ENCODE assay signal across 8 mouse cellular contexts in the genomic region with DNA sequence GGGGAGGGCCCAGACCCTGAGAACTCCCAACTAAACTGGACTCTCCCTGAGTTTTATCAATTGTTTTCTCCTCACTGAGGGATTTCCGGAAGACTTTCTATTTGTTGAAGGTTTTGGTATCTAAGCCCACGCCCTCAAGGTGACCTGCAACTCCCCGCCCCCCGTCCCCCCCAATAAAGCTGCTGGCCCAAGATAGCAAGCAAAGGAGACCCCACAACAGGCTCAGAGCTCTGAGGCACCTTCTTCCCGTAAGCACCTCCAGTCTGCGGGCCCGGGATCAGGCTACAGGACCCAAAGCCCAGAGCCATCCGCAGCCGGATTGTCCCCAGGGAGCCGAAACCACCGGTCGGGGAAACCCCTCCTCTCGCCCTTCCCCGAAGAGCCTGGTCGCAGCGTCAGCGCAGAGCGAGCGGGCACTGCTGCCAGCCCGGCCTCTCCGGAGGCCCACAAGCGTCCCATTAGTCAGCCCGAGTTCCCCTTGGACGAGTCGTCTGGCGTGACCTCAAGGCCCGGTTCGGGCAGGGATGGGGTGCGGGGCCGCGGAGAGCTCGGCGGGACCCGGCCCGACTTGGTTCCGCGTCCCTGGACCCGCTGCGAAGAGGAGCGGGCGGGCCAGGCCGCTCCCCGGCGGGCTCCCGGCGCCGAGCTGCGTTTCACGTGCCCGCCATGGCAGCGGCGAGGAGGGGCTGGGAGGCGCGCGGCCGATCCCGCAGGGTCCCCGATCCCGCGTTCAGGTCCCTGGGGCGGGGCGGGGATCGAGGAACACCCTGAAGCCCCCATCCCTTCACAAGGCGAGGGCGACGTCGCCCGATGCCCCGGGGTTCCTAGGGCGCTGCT.
A peak's percentile ranks its signal among the peaks of the same experiment; 100 is the strongest.
DNase-seq lines count a peak whose midpoint lies in the region; ATAC-seq and TF ChIP-seq lines count a peak whose summit lies in the region.

No protein-coding gene starts in this region.

- TF ChIP-seq CTCF in left cerebral cortex, adult 2 months (IDR thresholded peaks at IDR 0.05): no peak
- TF ChIP-seq CTCF in midbrain, postnatal 0 days (IDR thresholded peaks at IDR 0.05): no peak

- TF ChIP-seq POLR2A in limb, embryonic 14.5 days (IDR thresholded peaks at IDR 0.05; ENCODE audit: borderline replicate concordance, extremely low read depth, insufficient read depth, insufficient read length): no peak

- DNase-seq in left cerebral cortex, adult 2 months (ENCODE audit: extremely low spot score in 1 of 2, low spot score in 2 of 2): peak; percentile 18 to 22
- no peak for DNase-seq in left cerebral cortex, adult 11 months (ENCODE audit: low spot score)
- peak; percentile 56 for DNase-seq in NIH3T3 (ENCODE audit: low read depth)
- DNase-seq in embryonic facial prominence, embryonic 14.5 days (ENCODE audit: low spot score): no peak
- peak; percentile 45 for DNase-seq in hindbrain, embryonic 10.5 days (ENCODE audit: low spot score)
- DNase-seq in limb, embryonic 14.5 days (ENCODE audit: low spot score): no peak
- DNase-seq in midbrain, postnatal 0 days (ENCODE audit: low spot score): no peak

- peak overlapping the region; percentile 55 for H3K4me3 ChIP-seq in left cerebral cortex, adult 2 months
- peak overlapping the region; percentile 48 for H3K4me3 ChIP-seq in embryonic facial prominence, embryonic 14.5 days (ENCODE audit: low read depth, low read length)
- H3K4me3 ChIP-seq in hindbrain, embryonic 10.5 days: peak overlapping the region; percentile 64
- peak overlapping the region; percentile 47 for H3K4me3 ChIP-seq in limb, embryonic 14.5 days (replicated peaks; ENCODE audit: low read length)
- H3K4me3 ChIP-seq in midbrain, postnatal 0 days (ENCODE audit: low read depth, low read length): peak overlapping the region; percentile 48

- H3K9me3 ChIP-seq in embryonic facial prominence, embryonic 14.5 days (ENCODE audit: control insufficient read depth, low read length): no peaks in the 10 kb centered on the region
- H3K9me3 ChIP-seq in hindbrain, embryonic 10.5 days: no peaks in the 10 kb centered on the region
- H3K9me3 ChIP-seq in limb, embryonic 14.5 days (ENCODE audit: control insufficient read depth, low read length): no peaks in the 10 kb centered on the region
- H3K9me3 ChIP-seq in midbrain, postnatal 0 days (ENCODE audit: low read length): no peaks in the 10 kb centered on the region

- peak overlapping the region; percentile 87 for H3K27ac ChIP-seq in left cerebral cortex, adult 2 months
- H3K27ac ChIP-seq in embryonic facial prominence, embryonic 14.5 days (replicated peaks; ENCODE audit: low read depth, low read length): no peak overlapping the region
- peak overlapping the region; percentile 90 for H3K27ac ChIP-seq in hindbrain, embryonic 10.5 days
- H3K27ac ChIP-seq in limb, embryonic 14.5 days (replicated peaks; ENCODE audit: low read depth, low read length): no peak overlapping the region
- peak overlapping the region; percentile 81; the same call in 1 of the 2 replicates for H3K27ac ChIP-seq in midbrain, postnatal 0 days (ENCODE audit: low read depth, low read length)

- ATAC-seq in embryonic facial prominence, embryonic 14.5 days (ENCODE audit: low read depth): no peak
- ATAC-seq in limb, embryonic 14.5 days (ENCODE audit: low FRiP score, low read depth): no peak
- ATAC-seq in midbrain, postnatal 0 days (ENCODE audit: low FRiP score): no peak
- no peak for ATAC-seq in monocyte, adult 5-6 weeks (replicated peaks; ENCODE audit: insufficient number of reproducible peaks, low FRiP score, low TSS enrichment, poor library complexity, severe bottlenecking)

- H3K4me2 ChIP-seq in embryonic facial prominence, embryonic 14.5 days (ENCODE audit: low read depth, low read length): peak overlapping the region; percentile 88
- H3K4me2 ChIP-seq in limb, embryonic 14.5 days (replicated peaks; ENCODE audit: low read depth, low read length, severe bottlenecking): peak overlapping the region; percentile 81
- H3K4me2 ChIP-seq in midbrain, postnatal 0 days (ENCODE audit: low read depth, low read length, poor library complexity, severe bottlenecking): peak overlapping the region; percentile 85

- H3K9ac ChIP-seq in embryonic facial prominence, embryonic 14.5 days (ENCODE audit: low read depth, low read length): peak overlapping the region; percentile 66
- H3K9ac ChIP-seq in limb, embryonic 14.5 days (ENCODE audit: low read depth, low read length, severe bottlenecking): peak overlapping the region; percentile 55
- H3K9ac ChIP-seq in midbrain, postnatal 0 days (replicated peaks; ENCODE audit: low read length, poor library complexity, severe bottlenecking): peak overlapping the region; percentile 67

- intact Hi-C loops in left cerebral cortex, adult 2 months (cut with DNase I): no loop called here

- peaks cover 93% of the 10 kb centered on the region for H3K27me3 ChIP-seq in embryonic facial prominence, embryonic 14.5 days (replicated peaks; ENCODE audit: control insufficient read depth, insufficient read depth, low read length)
- H3K27me3 ChIP-seq in hindbrain, embryonic 10.5 days (ENCODE audit: insufficient read depth, poor library complexity, severe bottlenecking): peaks cover 100% of the 10 kb centered on the region
- H3K27me3 ChIP-seq in limb, embryonic 14.5 days (ENCODE audit: control insufficient read depth, insufficient read depth, low read length): peaks cover 45% of the 10 kb centered on the region
- H3K27me3 ChIP-seq in midbrain, postnatal 0 days (ENCODE audit: insufficient read depth, low read length): peaks cover 10% of the 10 kb centered on the region; the same call in 1 of the 2 replicates

- H3K4me1 ChIP-seq in embryonic facial prominence, embryonic 14.5 days (ENCODE audit: control insufficient read depth, insufficient read depth, low read length): peaks cover 10% of the 10 kb centered on the region; the same call in 1 of the 2 replicates
- peaks cover 86% of the 10 kb centered on the region for H3K4me1 ChIP-seq in hindbrain, embryonic 10.5 days (replicated peaks)
- H3K4me1 ChIP-seq in limb, embryonic 14.5 days (ENCODE audit: control insufficient read depth, insufficient read depth, low read length): peaks cover 23% of the 10 kb centered on the region
- no peaks in the 10 kb centered on the region for H3K4me1 ChIP-seq in midbrain, postnatal 0 days (ENCODE audit: insufficient read depth, low read length)

- no peaks in the 10 kb centered on the region for H3K36me3 ChIP-seq in embryonic facial prominence, embryonic 14.5 days (ENCODE audit: control insufficient read depth, insufficient read depth, low read length)
- no peaks in the 10 kb centered on the region for H3K36me3 ChIP-seq in hindbrain, embryonic 10.5 days
- no peaks in the 10 kb centered on the region for H3K36me3 ChIP-seq in limb, embryonic 14.5 days (ENCODE audit: control insufficient read depth, insufficient read depth, low read length)
- no peaks in the 10 kb centered on the region for H3K36me3 ChIP-seq in midbrain, postnatal 0 days (ENCODE audit: insufficient read depth, low read length)

- WGBS in embryonic facial prominence, embryonic 14.5 days: 5% methylated on average over 19 of the region's 70 CpGs
- 2% methylated on average over 67 of the region's 70 CpGs for WGBS in hindbrain, embryonic 10.5 days
- WGBS in limb, embryonic 14.5 days: 5% methylated on average over 33 of the region's 70 CpGs
- WGBS in midbrain, postnatal 0 days: 3% methylated on average over 64 of the region's 70 CpGs

Comparison
In these comparisons a context has a peak if more than half of its experiments do, and no peak if none do; other contexts are left out.
1. DNase-seq: peak in left cerebral cortex, adult 2 months (2 of 2), NIH3T3 (single experiment) and hindbrain, embryonic 10.5 days (single experiment); none in left cerebral cortex, adult 11 months (single experiment), embryonic facial prominence, embryonic 14.5 days (single experiment), limb, embryonic 14.5 days (single experiment) and midbrain, postnatal 0 days (single experiment).
2. H3K27ac ChIP-seq: peak in left cerebral cortex, adult 2 months (single experiment), hindbrain, embryonic 10.5 days (single experiment) and midbrain, postnatal 0 days (single experiment); none in embryonic facial prominence, embryonic 14.5 days (single experiment) and limb, embryonic 14.5 days (single experiment).
3. Peak in every context shown above with its lines, with median percentiles within 50 percentile points of each other: H3K4me3 ChIP-seq, H3K4me2 ChIP-seq and H3K9ac ChIP-seq.